Mouse (Mus musculus) midbrain, embryonic 10.5 days (tissue): ENCODE measurements around the gene Enho. TPM values are rescaled to one million over a fixed set of nuclear protein-coding genes. Genes with fewer than 3 reads are reported as not detected.
A peak's percentile ranks its signal among the peaks of the same experiment; 100 is the strongest.

Experiments used
- DNase-seq: peaks from one replicate; pipeline ENCODE4 v3.0.0-alpha.2; 2017; ENCODE audit warnings: low spot score
- H3K27ac ChIP-seq: fragments of 300-500 bp; sonication (generic); replicated peaks from 2 replicates; pipeline ENCODE4 v1.5.1; 2016; ENCODE audit warnings: mild to moderate bottlenecking
- H3K27me3 ChIP-seq: fragments of 300-500 bp; sonication (generic); 2 replicates; pipeline ENCODE4 v1.6.1; 2016; ENCODE audit warnings: low read depth, mild to moderate bottlenecking; ENCODE audit not compliant: poor library complexity, severe bottlenecking
- H3K36me3 ChIP-seq: fragments of 300-500 bp; sonication (generic); 2 replicates; pipeline ENCODE4 v1.6.1; 2016; ENCODE audit warnings: mild to moderate bottlenecking, moderate library complexity
- H3K4me1 ChIP-seq: fragments of 300-500 bp; sonication (generic); 2 replicates; pipeline ENCODE4 v1.6.1; 2016
- H3K4me3 ChIP-seq: fragments of 300-500 bp; sonication (generic); 2 replicates; pipeline ENCODE4 v1.5.1; 2016; ENCODE audit warnings: mild to moderate bottlenecking, moderate library complexity
- H3K9me3 ChIP-seq: fragments of 300-500 bp; sonication (generic); replicated peaks from 2 replicates; pipeline ENCODE4 v1.6.1; 2016; ENCODE audit warnings: mild to moderate bottlenecking
- WGBS: fragments of 180-500 bp; shearing (Covaris S2); methylation state at CpG from one replicate; pipeline ENCODE4 v1.1.7; 2016; 5-methylcytosine and 5-hydroxymethylcytosine counted together
- polyA plus RNA-seq: library from polyadenylated mRNA; unstranded; fragments of >200 nt; fragmentation: Nextera tagmentation; extraction: Ambion mirVana; gene quantifications from 2 replicates; pipeline ENCODE4 v1.2.1, GENCODE M21; 2016

Gene Enho
- polyA plus RNA-seq, 1 experiment from 2014 or later, result 23.2 TPM

DNA sequence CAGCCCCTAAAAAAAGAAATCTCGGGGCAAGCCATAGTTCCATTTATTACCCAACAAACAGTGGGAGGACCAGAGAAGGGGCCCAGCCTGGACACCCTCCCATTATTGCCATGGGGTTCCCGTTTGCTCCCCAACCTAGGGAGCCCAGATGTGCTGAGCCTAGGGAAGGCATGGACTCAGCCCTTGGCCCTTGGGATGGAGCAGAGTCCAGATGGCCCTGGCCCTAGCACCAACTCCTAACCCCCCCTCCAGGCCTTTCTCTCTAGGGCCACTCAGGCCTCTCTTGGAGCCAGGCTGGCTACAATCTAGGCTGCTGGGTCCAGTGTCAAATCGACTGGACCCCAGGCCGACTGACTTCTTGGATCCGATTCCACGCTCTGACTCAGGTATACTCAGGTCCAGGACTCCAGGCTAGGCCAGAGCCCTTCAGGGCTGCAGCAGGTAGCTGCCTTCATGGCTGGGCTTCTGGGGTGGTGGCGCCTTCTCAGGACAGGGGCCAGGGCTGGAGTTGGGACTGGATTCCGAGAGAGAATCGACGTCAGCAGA is 1.9 kb downstream of the Enho start:
- Histone ChIP-seq H3K4me1 (peaks cover 73% of the 10 kb centered on the region), H3K27ac (0 out of 2 replicates have a peak overlapping the region, but pooled peaks have one; percentile 9), H3K4me3 (peak overlapping the region; percentile 82), H3K36me3 (peaks cover 20% of the 10 kb centered on the region), H3K9me3 (no peaks in the 10 kb centered on the region), H3K27me3 (peaks cover 55% of the 10 kb centered on the region)
- 95% methylated on average over 10 of the region's 10 CpGs for WGBS
- no peak for DNase-seq

DNA sequence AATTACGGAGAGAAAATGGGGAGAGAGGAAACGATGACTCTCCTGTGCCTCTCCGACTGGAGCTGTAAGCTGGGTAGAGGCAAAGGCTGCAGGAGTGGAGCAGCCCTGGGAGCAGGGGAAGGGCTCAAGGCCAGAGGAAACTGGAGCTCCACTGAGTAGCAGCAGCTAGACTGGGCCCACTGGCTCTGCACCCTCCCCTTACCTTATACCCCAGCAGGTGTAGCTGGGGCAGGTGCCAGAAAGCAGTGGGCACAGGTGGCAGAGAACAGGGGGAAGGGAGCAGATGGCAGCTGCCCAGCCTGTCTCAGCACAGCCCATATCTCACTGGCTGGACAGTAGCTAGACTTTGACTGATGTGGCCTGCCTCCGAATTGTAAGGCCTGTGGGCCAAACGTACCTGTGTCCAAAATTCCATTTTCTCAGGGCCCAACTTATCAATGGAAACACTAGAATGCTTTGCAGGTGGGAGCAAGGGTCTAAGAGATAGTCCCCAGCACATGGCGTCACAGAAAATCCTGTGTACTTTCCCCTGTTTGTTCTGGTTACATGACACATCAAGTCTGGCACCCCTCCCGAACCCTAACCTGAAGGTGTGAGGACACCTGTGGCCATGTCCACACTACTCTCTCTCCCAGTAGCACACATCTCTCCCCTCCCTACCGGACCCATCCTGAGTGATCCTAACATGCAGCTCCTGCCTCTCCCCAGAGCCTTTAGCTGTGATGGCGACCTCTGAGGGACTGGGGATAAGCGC is 3.1 kb downstream of the Enho start:
- H3K36me3 ChIP-seq, result peaks cover 20% of the 10 kb centered on the region
- DNase-seq, result no peak
- H3K4me1 ChIP-seq, result peaks cover 79% of the 10 kb centered on the region
- H3K27me3 ChIP-seq, result peaks cover 67% of the 10 kb centered on the region
- H3K9me3 ChIP-seq, result no peaks in the 10 kb centered on the region
- peak overlapping the region; percentile 24; the same call in 1 of the 2 replicates for H3K27ac ChIP-seq
- no peak overlapping the region for H3K4me3 ChIP-seq
- 91% methylated on average over 10 of the region's 10 CpGs for WGBS

- Histone ChIP-seq H3K4me1 (peaks cover 86% of the 10 kb centered on the region), H3K27ac (peak overlapping the region; percentile 24; the same call in 1 of the 2 replicates), H3K4me3 (no peak overlapping the region), H3K36me3 (peaks cover 20% of the 10 kb centered on the region), H3K27me3 (peaks cover 74% of the 10 kb centered on the region), H3K9me3 (no peaks in the 10 kb centered on the region)
- 59% methylated on average over 7 of the region's 7 CpGs for WGBS
- no peak for DNase-seq
These were observed 3.8 kb downstream of the Enho start for GRCm38 (mm10) chr4:41636366-41636765.

DNA sequence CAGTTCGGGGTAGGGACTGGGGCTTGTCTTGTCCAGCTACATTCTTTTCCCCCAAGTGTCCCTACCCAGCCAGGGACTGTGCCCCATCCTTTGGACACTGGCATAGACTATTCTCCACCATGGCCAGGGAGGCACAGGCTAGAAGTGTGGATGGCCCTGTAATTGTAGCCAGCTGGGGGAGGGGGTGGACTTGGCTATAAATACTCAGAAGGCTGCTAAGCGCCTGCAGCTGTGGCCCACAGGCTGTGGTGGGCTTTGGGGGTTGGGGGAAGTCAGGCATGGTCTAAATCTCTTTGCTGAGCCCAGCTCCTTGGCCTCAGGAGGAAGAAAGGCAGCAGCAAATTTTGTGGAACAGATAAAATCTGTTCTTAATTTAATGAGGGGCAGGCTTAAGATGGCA is 4.2 kb downstream of the Enho start:
- Histone ChIP-seq H3K27ac (peak overlapping the region; percentile 25; the same call in 1 of the 2 replicates), H3K27me3 (peaks cover 77% of the 10 kb centered on the region), H3K4me3 (no peak overlapping the region), H3K4me1 (peaks cover 90% of the 10 kb centered on the region), H3K9me3 (no peaks in the 10 kb centered on the region), H3K36me3 (peaks cover 20% of the 10 kb centered on the region)
- WGBS, result 67% methylated on average over 2 of the region's 2 CpGs
- no peak for DNase-seq

GRCm38 (mm10) chr4:41635224-41635623 is 4.9 kb downstream of the Enho start:
- Histone ChIP-seq H3K9me3 (no peaks in the 10 kb centered on the region), H3K27me3 (peaks cover 84% of the 10 kb centered on the region), H3K36me3 (peaks cover 20% of the 10 kb centered on the region), H3K4me1 (peaks cover 90% of the 10 kb centered on the region), H3K27ac (peak overlapping the region; percentile 25; the same call in 1 of the 2 replicates), H3K4me3 (no peak overlapping the region)
- no peak for DNase-seq
- WGBS, result 74% methylated on average over 8 of the region's 8 CpGs

DNA sequence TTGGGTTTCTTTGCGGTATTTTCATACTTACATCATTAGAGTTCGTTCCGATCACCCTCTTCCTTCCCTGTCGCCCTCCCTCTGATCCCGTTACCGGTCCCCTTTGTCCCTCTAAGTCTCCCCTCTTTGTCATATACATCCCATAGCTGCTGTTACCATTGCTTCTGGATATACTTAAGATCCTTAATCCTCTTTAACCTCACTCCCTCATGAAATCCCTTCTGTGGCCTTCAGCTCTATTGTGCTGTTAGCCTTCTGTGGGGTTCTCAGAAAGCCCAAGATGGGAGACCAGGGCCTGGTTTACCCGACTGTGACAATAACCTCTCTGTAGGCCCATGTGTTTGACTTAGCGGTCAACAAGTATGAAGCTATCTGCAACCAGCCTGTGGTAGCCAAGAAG is 5.5 kb downstream of the Enho start:
- Histone ChIP-seq H3K4me1 (peaks cover 90% of the 10 kb centered on the region), H3K27me3 (peaks cover 90% of the 10 kb centered on the region), H3K9me3 (no peaks in the 10 kb centered on the region), H3K36me3 (peaks cover 20% of the 10 kb centered on the region), H3K27ac (no peak overlapping the region), H3K4me3 (no peak overlapping the region)
- 56% methylated on average over 8 of the region's 8 CpGs for WGBS
- no peak for DNase-seq

DNA sequence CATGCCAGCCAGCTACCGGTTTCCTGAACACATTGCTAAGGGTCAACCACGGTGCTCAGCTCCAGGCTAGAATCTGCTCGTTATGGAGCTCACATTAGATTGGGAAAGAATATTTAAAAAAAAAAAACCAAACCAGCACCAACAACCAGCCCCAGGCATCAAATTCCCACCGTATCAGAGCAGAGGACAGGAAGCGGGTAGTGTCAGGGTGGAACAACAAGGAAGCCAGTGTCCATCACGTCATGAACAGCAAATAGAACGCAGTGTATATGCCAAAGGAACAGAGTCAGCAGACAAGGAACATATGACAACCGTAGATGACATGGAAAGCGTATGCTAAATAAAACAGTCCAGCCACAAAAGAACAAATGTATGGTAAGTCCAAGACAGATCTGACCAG is 7.1 kb downstream of the Enho start:
- Histone ChIP-seq H3K4me1 (peaks cover 91% of the 10 kb centered on the region), H3K36me3 (peaks cover 12% of the 10 kb centered on the region), H3K4me3 (no peak overlapping the region), H3K27ac (no peak overlapping the region), H3K9me3 (no peaks in the 10 kb centered on the region), H3K27me3 (peaks cover 90% of the 10 kb centered on the region)
- WGBS, result 91% methylated on average over 9 of the region's 9 CpGs
- DNase-seq, result no peak

DNA sequence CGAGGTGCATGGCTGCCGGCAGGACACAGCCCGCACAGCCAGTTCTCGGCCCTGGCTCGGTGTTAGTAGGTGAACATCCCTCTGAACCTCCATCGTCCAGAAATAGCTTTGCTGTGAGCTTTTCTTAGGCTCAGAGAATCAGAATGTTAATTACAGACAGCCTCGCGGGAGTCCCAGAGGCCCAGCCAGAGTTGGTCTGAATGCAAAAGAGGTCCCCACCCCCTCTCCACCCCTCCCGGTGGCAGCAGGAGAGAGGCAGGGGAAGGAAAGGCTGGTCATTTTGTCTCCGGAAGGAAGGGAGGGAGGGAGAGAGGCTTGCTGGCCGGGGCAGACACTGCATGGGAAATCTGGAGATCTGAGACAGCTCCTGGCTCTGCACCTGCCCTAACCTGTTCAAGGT is 8.7 kb downstream of the Enho start:
- Histone ChIP-seq H3K9me3 (no peaks in the 10 kb centered on the region), H3K27ac (peak overlapping the region; percentile 80), H3K27me3 (peaks cover 90% of the 10 kb centered on the region), H3K4me3 (peak overlapping the region; percentile 34), H3K4me1 (peaks cover 92% of the 10 kb centered on the region), H3K36me3 (no peaks in the 10 kb centered on the region)
- 2% methylated on average over 11 of the region's 11 CpGs for WGBS
- peak; percentile 61 for DNase-seq

DNA sequence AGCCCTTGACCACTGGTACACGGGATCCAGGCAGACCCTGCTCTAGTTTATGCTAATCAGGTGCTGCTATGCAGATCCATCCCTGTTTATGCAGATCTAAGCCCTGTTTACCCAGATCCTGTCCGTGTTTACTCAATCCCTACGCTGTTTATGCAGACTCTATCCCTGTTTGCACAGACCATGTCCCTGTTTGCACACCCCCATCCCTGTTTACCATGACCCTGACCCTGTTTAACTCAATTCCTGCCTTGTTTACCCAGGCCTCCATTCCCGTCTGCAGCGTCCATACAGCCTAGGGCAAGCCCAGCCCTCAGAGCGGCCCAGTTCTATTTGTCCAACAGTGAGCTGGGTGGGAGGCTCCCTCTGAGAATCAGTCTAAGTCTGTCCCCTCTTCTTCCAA is 9.9 kb downstream of the Enho start:
- Histone ChIP-seq H3K9me3 (no peaks in the 10 kb centered on the region), H3K27me3 (peaks cover 90% of the 10 kb centered on the region), H3K36me3 (no peaks in the 10 kb centered on the region), H3K4me3 (peak overlapping the region; percentile 16; the same call in 1 of the 2 replicates), H3K27ac (peak overlapping the region; percentile 80), H3K4me1 (peaks cover 90% of the 10 kb centered on the region)
- DNase-seq, result peak; percentile 45
- WGBS, result 20% methylated on average over 6 of the region's 6 CpGs

GRCm38 (mm10) chr4:41628202-41628927 is 11.8 kb downstream of the Enho start:
- Histone ChIP-seq H3K4me3 (peak overlapping the region; percentile 30; the same call in 1 of the 2 replicates), H3K9me3 (no peaks in the 10 kb centered on the region), H3K36me3 (no peaks in the 10 kb centered on the region), H3K4me1 (peaks cover 72% of the 10 kb centered on the region), H3K27ac (peak overlapping the region; percentile 80), H3K27me3 (peaks cover 97% of the 10 kb centered on the region)
- 5% methylated on average over 8 of the region's 8 CpGs for WGBS
- DNase-seq, result peak; percentile 74

- H3K36me3 ChIP-seq, result no peaks in the 10 kb centered on the region
- no peaks in the 10 kb centered on the region for H3K9me3 ChIP-seq
- DNase-seq, result no peak
- H3K27me3 ChIP-seq, result peaks cover 86% of the 10 kb centered on the region
- WGBS, result 89% methylated on average over 14 of the region's 14 CpGs
- H3K27ac ChIP-seq, result no peak overlapping the region
- no peak overlapping the region for H3K4me3 ChIP-seq
- H3K4me1 ChIP-seq, result peaks cover 27% of the 10 kb centered on the region
These were observed 18.1 kb downstream of the Enho start for GRCm38 (mm10) chr4:41622071-41622470.

DNA sequence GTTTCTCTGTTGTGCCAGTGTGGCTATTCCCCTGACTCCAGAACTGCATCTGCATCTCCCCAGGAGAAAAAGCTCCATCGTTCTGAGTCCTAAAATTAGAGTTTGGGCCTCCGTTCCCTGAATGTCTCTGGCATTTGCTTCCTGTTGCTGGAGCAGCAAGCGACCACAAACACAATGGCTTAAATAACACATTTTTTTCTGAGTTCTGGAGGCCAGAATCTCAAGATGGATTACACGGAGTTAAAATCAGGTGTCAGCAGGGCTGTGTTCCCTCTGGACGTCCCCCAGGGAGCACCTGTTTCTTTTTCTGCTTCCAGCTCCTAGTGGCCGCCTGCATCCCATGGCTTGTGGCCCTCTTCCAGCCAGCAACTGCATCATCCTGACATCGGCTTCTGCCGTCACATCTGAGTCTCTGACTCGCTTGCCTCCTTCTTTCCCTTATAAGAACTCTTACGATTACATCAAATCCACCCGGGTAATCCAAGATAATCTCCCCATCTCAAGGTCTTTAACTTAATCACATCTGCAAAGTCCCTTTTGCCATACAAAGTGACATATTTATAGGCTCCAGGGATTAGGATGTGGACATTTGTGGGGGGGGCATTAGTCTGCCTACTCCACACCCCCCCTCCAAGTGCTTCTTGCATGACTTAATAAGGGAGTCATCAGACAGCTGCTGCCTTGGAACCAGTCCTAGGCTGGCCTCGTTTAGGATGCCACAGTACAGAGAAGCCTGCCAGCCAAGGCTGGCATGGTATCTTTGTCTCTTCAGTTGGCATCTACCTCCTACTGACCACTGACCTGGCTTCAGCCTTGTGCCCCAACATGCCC is 21.0 kb downstream of the Enho start:
- Histone ChIP-seq H3K36me3 (no peaks in the 10 kb centered on the region), H3K9me3 (no peaks in the 10 kb centered on the region), H3K4me3 (no peak overlapping the region), H3K27me3 (peaks cover 84% of the 10 kb centered on the region), H3K27ac (no peak overlapping the region), H3K4me1 (peaks cover 29% of the 10 kb centered on the region)
- WGBS, result 55% methylated on average over 12 of the region's 12 CpGs
- DNase-seq, result no peak
